Mouse (Mus musculus) lung, postnatal 25 days (tissue): ENCODE data around the gene Tgoln1.
A peak's percentile ranks its signal among the peaks of the same experiment; 100 is the strongest.

Experiments
- DNase-seq: peaks from one replicate; pipeline ENCODE4 v3.0.0; 2022; ENCODE audit warnings: low spot score

The Tgoln1 gene

GRCm38 (mm10) chr6:72593914-72594313, 22.9 kb downstream of the Tgoln1 start:
- no peak for DNase-seq

GRCm38 (mm10) chr6:72593011-72593803, 23.6 kb downstream of the Tgoln1 start:
- DNase-seq, result no peak

- DNase-seq, result no peak
Measured at GRCm38 (mm10) chr6:72590111-72590510, 26.7 kb downstream of the Tgoln1 start.

- DNase-seq, result no peak
Measured at GRCm38 (mm10) chr6:72588307-72588706, 28.5 kb downstream of the Tgoln1 start.

- no peak for DNase-seq
Measured at GRCm38 (mm10) chr6:72586701-72587100, 30.1 kb downstream of the Tgoln1 start.

- DNase-seq, result no peak
Measured at GRCm38 (mm10) chr6:72584154-72584553, 32.6 kb downstream of the Tgoln1 start.

- DNase-seq, result no peak
Measured at GRCm38 (mm10) chr6:72583211-72583839, 33.5 kb downstream of the Tgoln1 start.

GRCm38 (mm10) chr6:72581625-72582382, 35.0 kb downstream of the Tgoln1 start:
- DNase-seq, result peak; percentile 28

GRCm38 (mm10) chr6:72576041-72576440, 40.8 kb downstream of the Tgoln1 start:
- no peak for DNase-seq

GRCm38 (mm10) chr6:72571826-72572225, 45.0 kb downstream of the Tgoln1 start:
- no peak for DNase-seq

- DNase-seq, result no peak
Measured at GRCm38 (mm10) chr6:72570644-72571397, 46.0 kb downstream of the Tgoln1 start.

GRCm38 (mm10) chr6:72568736-72569135, 48.1 kb downstream of the Tgoln1 start:
- DNase-seq, result no peak

GRCm38 (mm10) chr6:72567508-72567907, 49.3 kb downstream of the Tgoln1 start:
- DNase-seq, result no peak

- peak; percentile 87 for DNase-seq
Measured at GRCm38 (mm10) chr6:72566044-72566443, 50.8 kb downstream of the Tgoln1 start.

GRCm38 (mm10) chr6:72565506-72565905, 51.3 kb downstream of the Tgoln1 start:
- no peak for DNase-seq

- no peak for DNase-seq
Measured at GRCm38 (mm10) chr6:72562894-72563293, 53.9 kb downstream of the Tgoln1 start.

- DNase-seq, result no peak
Measured at GRCm38 (mm10) chr6:72562486-72562885, 54.3 kb downstream of the Tgoln1 start.

- no peak for DNase-seq
Measured at GRCm38 (mm10) chr6:72560801-72561200, 56.0 kb downstream of the Tgoln1 start.
